Mouse (Mus musculus) adipose tissue, adult 10 weeks (tissue): ENCODE data around the gene Zfp874a. TPM values are rescaled to one million over a fixed set of nuclear protein-coding genes. Genes with fewer than 3 reads are reported as not detected.

Experiments
- polyA plus RNA-seq: library from polyadenylated mRNA; stranded (reverse); fragments of 350-450 nt; fragmentation: Illumina TruSeq; extraction: RNeasy Lipid Tissue Mini Kit (QIAGEN cat#74804); gene quantifications from one replicate; pipeline ENCODE4 v1.2.3, GENCODE M21; 2014; ENCODE audit warnings: low read depth, low replicate concordance

The Zfp874a gene
- polyA plus RNA-seq, result 9.8 TPM

DNA sequence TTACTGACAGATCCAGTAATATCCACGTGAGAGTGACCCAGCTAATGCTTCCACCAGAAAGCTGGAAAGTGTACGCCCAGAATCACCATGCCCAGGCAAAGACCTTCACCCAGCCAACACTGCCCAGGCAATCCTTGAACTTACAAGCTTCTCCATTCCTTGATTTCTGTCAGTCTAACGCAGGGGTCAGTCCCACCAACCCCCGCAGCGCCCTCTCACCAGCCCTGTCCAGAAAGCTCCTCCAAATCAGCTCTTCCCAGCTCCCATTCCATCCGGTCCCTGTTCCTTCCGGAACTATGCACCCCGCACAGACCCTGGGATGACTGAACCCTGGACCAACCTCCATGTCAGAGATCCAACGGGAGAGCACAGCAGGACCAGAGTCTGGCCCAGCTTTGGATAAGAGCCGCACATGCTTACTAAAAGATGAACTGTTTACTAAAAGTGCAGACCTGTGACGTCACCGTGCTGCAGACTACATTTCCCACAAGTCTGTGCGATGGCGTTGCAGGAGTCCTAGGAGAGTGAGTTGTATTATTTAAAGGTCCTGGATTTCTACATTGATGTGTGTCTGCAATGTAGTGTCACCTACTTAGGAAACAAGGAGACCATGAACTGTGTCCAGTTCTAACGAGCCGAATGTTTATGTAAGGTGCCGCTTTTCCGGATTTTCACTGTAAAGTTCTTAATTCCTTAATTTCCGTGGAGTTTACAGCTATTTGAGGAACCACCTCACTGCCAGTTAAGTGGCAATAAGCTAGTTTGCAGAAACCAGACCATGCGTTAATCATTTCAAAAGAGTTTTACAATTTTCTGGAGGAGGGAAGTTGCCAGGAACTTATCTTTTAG lies at the start of gene Zfp874a:
Zfp874a (minus strand) TSS at position 453 of the 849 bp plus-strand sequence.

DNA sequence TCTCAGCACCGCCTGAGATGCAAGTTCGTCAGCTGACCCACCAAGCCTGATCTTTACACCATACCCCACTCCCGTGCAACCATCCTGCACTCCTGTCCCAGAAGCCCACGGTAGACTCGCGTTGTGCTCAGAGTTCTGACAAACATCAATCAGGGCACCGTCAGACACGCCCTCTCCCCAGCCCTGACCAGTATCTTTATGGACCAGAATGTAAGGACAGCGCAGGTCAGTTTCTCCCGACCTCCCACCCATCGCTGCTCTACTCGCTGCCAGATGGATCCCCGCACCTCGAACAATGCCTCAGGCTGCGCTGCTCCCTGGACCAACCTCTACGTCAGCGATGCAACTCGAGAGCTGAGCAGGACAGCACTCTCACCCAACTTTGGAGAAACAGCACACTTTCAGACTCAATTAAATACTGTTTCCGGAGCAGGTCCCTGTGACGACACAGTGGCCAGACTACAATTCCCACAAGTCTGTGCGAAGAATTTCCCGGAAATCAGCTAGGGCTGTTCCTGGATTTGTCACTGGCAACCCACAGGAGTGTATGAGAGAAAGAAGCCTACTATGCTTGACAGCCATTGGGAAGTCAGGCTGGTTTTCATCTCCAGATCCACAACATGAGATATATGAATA lies 48.8 kb upstream of the Zfp874a start, which contains the start of gene Zfp58:
Zfp58 (minus strand) TSS at position 472 of the 636 bp plus-strand sequence.

DNA sequence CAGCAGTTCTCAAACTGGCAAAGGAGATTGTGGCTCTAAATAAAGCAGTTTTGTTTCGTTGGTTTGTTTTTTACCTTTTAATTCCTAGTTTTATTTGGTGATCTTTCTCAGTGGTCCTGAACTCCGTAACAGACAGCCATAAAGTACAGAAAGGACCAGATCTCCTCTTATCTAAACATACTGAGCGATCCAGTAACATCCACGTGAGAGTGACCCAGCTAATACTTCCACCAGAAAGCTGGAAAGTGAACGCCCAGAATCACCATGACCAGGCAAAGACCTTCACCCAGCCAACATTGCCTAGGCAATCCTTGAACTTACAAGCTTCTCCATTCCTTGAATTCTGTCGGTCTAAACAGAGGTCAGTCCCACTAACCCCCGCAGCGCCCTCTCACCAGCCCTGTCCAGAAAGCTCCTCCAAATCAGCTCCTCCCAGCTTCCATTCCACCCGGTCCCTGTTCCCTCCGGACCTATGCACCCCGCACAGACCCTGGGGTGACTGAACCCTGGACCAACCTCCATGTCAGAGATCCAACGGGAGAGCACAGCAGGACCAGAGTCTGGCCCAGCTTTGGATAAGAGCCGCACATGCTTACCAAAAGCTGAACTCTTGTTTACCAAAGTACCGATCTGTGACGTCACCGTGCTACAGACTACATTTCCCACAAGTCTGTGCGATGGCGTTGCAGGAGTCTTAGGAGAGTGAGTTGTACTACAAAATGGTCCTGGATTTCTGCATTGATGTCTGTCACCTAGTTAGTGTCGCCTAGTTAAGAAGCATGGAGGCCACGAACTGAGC lies 32.4 kb upstream of the Zfp874a start, which contains the start of gene Zfp874b:
Zfp874b (minus strand) TSS at position 634 of the 799 bp plus-strand sequence.

DNA sequence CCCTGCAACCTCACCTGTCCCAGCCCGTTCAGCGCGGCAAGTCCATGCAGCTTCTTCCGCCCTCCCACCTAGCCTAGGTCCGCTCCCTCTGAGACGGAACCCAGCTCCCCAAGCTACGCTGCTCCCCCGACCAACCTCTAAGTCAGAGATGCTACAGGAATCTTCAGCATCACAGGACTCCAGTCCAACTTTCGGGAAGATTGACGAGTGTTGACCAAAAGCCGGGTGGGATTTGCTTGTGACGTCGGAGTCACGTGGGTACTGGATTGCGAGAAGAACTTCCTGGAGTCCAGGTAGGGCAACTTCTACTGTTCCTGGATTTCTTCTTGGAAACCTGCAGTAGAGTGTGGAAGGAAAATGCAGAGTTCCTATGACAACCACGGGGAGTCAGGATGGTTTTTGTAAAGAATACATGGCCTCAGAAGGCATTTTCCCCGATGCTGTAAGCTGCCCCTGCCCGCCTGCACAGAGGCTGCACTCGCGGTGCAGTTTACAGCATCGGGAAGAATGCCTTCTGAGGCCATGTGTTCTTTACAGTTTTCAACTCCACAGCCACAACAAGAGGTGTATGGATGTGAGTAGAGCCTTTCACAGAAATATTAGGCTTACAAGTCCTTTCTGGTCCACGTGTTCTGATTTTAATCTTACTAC lies 30.1 kb downstream of the Zfp874a start, which contains the start of gene Zfp459:
Zfp459 (minus strand) TSS at position 212 of the 651 bp plus-strand sequence.

DNA sequence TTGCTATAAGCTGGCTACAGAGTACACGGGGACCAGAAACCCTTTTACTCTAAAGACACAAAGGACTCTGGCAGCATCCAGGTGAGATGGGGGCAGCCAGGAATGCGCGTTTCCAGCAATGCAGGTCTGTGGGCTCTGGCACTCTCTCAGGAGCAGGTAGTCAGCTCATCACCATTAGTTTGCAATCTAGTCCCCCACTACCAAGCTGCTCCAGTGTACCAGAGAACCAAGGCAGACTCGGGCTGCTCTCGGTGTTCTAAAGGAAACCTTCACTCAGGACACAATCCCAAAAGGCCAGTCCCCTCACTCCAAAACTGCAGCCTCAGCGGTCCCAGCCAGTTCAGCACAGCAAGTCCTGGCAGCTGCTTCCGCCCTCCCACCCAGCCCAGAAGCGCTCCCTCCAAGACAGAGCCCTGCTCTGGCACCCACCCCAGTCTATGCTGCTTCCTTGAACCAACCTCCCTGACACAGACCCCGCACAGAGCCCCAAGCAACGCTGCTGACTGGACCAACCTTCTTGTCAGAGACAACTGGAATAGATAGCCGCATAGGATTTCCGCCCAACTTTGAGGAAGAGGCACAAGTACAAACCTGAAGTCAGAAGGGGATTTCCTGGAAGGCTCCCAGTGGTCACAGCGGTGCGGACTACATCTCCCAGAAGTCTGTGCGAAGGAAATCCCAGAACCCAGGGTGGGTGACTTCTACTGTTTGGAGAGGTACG lies 52.1 kb downstream of the Zfp874a start, which contains the start of gene Zfp429:
Zfp429 (minus strand) TSS at position 637 of the 721 bp plus-strand sequence.

DNA sequence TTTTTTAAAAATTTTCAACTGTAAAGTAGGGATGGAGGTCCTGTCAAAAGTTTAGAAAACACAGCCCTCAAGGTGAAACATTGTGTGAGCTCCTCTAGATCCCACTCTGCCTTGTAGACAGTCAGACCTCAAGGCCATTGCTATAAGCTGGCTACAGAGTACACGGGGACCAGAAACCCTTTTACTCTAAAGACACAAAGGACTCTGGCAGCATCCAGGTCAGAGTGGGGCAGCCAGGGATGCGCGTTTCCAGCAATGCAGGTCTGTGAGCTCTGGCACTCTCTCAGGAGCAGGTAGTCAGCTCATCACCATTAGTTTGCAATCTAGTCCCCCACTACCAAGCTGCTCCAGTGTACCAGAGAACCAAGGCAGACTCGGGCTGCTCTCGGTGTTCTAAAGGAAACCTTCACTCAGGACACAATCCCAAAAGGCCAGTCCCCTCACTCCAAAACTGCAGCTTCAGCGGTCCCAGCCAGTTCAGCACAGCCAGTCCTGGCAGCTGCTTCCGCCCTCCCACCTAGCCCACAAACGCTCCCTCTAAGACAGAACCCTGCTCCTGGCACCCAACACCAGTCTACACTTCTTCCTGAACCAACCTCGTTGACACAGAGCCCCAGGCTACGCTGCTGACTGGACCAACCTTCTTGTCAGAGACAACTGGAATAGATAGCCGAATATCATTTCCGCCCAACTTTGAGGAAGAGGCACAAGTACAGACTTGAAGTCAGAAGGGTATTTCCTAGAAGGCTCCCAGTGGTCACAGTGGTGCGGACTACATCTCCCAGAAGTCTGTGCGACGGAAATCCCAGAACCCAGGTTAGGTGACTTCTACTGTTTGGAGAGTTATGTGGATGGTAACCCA lies 76.1 kb downstream of the Zfp874a start, which contains the start of the genes Gm28041 and Zfp456:
Gm28041 (minus strand) TSS at position 684 of the 862 bp plus-strand sequence.
Zfp456 (minus strand) TSS at position 761 of the 862 bp plus-strand sequence.

Other genes with a start within 250 kb of the Zfp874a start
- 6.5 TPM for gene Zfp458, start 173.2 kb downstream of the Zfp874a start, polyA plus RNA-seq
- 2.6 TPM for gene Zfp457, start 145.1 kb downstream of the Zfp874a start, polyA plus RNA-seq
- 4.2 TPM for gene Zfp595, start 119.1 kb downstream of the Zfp874a start, polyA plus RNA-seq
- not detected for gene Gm28044, start 91.1 kb downstream of the Zfp874a start, polyA plus RNA-seq
- 2.4 TPM for gene Zfp953, start 91.0 kb downstream of the Zfp874a start, polyA plus RNA-seq
- 0.48 TPM for gene Gm28041, start 75.9 kb downstream of the Zfp874a start, polyA plus RNA-seq
- 1.4 TPM for gene Zfp456, start 75.8 kb downstream of the Zfp874a start, polyA plus RNA-seq
- gene Zfp429, start 51.8 kb downstream of the Zfp874a start, polyA plus RNA-seq, result 6.1 TPM
- 1.4 TPM for gene Zfp459, start 30.2 kb downstream of the Zfp874a start, polyA plus RNA-seq
- gene Zfp874b, start 32.6 kb upstream of the Zfp874a start, polyA plus RNA-seq, result 7.1 TPM
- 7.5 TPM for gene Zfp58, start 48.9 kb upstream of the Zfp874a start, polyA plus RNA-seq
- gene Gm26965, start 74.5 kb upstream of the Zfp874a start, polyA plus RNA-seq, result not detected
- 16.9 TPM for gene Zfp87, start 74.6 kb upstream of the Zfp874a start, polyA plus RNA-seq
- 5.2 TPM for gene Zfp748, start 102.2 kb upstream of the Zfp874a start, polyA plus RNA-seq
- gene Zfp729b, start 158.1 kb upstream of the Zfp874a start, polyA plus RNA-seq, result 5.3 TPM
- gene Gm49345, start 186.1 kb upstream of the Zfp874a start, polyA plus RNA-seq, result not detected
- gene Zfp729a, start 186.2 kb upstream of the Zfp874a start, polyA plus RNA-seq, result 4.5 TPM
- gene Zfp738, start 235.4 kb upstream of the Zfp874a start, polyA plus RNA-seq, result 5.1 TPM